Mouse (Mus musculus) testis, adult 2 months (tissue): ENCODE data around the gene Tmem189.

Source experiments
- CTCF ChIP-seq: fragments of 200-500 bp; IDR thresholded peaks from 2 replicates; pipeline ENCODE4 v1.5.1; 2012; ENCODE audit warnings: low read depth, mild to moderate bottlenecking, inconsistent platforms, low read length, moderate library complexity; ENCODE audit not compliant: control insufficient read depth, insufficient read depth, insufficient replicate concordance
- POLR2A ChIP-seq: fragments of 200-500 bp; IDR thresholded peaks from 2 replicates; pipeline ENCODE4 v1.6.1; 2012; ENCODE audit warnings: low read depth, mild to moderate bottlenecking, inconsistent platforms, low read length, moderate library complexity; ENCODE audit not compliant: control insufficient read depth

- TF ChIP-seq CTCF = no peak
- TF ChIP-seq POLR2A = no peak
Measured at GRCm38 (mm10) chr2:167617034-167617433, 72.6 kb downstream of the Tmem189 start.
